Mouse (Mus musculus) C2C12 (cell line): ENCODE data around the gene Dedd.

Experiments used
- CTCF ChIP-seq: IDR thresholded peaks from one replicate; pipeline ENCODE4 v1.5.1; 2011; ENCODE audit not compliant: control insufficient read depth, insufficient read depth, insufficient read length
- MYOD1 ChIP-seq: IDR thresholded peaks from one replicate; pipeline ENCODE4 v1.6.1; 2011; ENCODE audit warnings: low read depth; ENCODE audit not compliant: control insufficient read depth, insufficient read length
- USF1 ChIP-seq: IDR thresholded peaks from one replicate; pipeline ENCODE4 v1.6.1; 2011; ENCODE audit warnings: low read depth, mild to moderate bottlenecking, control low read depth, moderate library complexity

GRCm38 (mm10) chr1:171285096-171285892, 43.7 kb upstream of the Dedd start:
- no peak for TF ChIP-seq USF1
- no peak for TF ChIP-seq CTCF
- no peak for TF ChIP-seq MYOD1
